Mouse (Mus musculus): ENCODE results near the gene Arhgap10.

- TF ChIP-seq POLR2A (IDR thresholded peaks at IDR 0.05; ENCODE audit: insufficient read depth, low read depth, low read length) (no peak), CTCF (IDR thresholded peaks at IDR 0.05) (no peak), EP300 (IDR thresholded peaks at IDR 0.05; ENCODE audit: insufficient read depth, low read depth, low read length) (no peak)
Observed at GRCm38 (mm10) chr8:77458575-77458974, 59.2 kb downstream of the Arhgap10 start.
